Mouse (Mus musculus) hematopoietic multipotent progenitor cell, adult 10-12 weeks (in vitro differentiated cells): ENCODE data around the gene Eif3b. TPM values are rescaled to one million over a fixed set of nuclear protein-coding genes. Genes with fewer than 3 reads are reported as not detected.

Experiments
- polyA plus RNA-seq: library from polyadenylated mRNA; stranded (reverse); fragments of >175 nt; gene quantifications from 2 replicates; pipeline ENCODE4 v1.2.3, GENCODE M21; 2012; ENCODE audit warnings: low replicate concordance

Eif3b gene
- polyA plus RNA-seq, result 52.1 and 56.7 TPM in 2 replicates

GRCm38 (mm10) chr5:140418489-140419441 lies at the start of gene Eif3b:
TSS of gene Eif3b (plus strand) at chr5:140419328.

GRCm38 (mm10) chr5:140388588-140389576 lies 30.2 kb upstream of the Eif3b start, which contains the start of gene Snx8:
TSS of gene Snx8 (minus strand) at chr5:140389262.

GRCm38 (mm10) chr5:140445345-140445744 lies 26.2 kb downstream of the Eif3b start, which contains the start of gene Gm4869:
TSS of gene Gm4869 (plus strand) at chr5:140445645.

Other genes starting within 250 kb of the Eif3b start
- 6.2 and 9.6 TPM in 2 replicates for gene Mad1l1, start 97.8 kb upstream of the Eif3b start, polyA plus RNA-seq
- gene Nudt1, start 97.7 kb upstream of the Eif3b start, polyA plus RNA-seq, result 3.0 and 6.6 TPM in 2 replicates
- 6.4 and 9.1 TPM in 2 replicates for gene Mrm2, start 87.4 kb upstream of the Eif3b start, polyA plus RNA-seq
- 70.0 and 96.7 TPM in 2 replicates for gene Snx8, start 30.1 kb upstream of the Eif3b start, polyA plus RNA-seq
- gene Gm4869, start 26.3 kb downstream of the Eif3b start, polyA plus RNA-seq, result 0.04 and 0.10 TPM in 2 replicates
- 71.4 and 91.5 TPM in 2 replicates for gene Chst12, start 86.2 kb downstream of the Eif3b start, polyA plus RNA-seq
- gene Grifin, start 145.7 kb downstream of the Eif3b start, polyA plus RNA-seq, result 0.29 and 1.8 TPM in 2 replicates
- 237 and 285 TPM in 2 replicates for gene Lfng, start 188.0 kb downstream of the Eif3b start, polyA plus RNA-seq
- gene Ttyh3, start 229.7 kb downstream of the Eif3b start, polyA plus RNA-seq, result 251 and 338 TPM in 2 replicates